Mouse (Mus musculus) embryonic facial prominence, embryonic 12.5 days (tissue): ENCODE measurements around the gene Ifi47. TPM values are rescaled to one million over a fixed set of nuclear protein-coding genes. Genes with fewer than 3 reads are reported as not detected.

Experiments used
- ATAC-seq: fragments of 200-750 bp; cut with Nextera tagmentation; 2 replicates; pipeline ENCODE4 v1.8.0; 2017; ENCODE audit not compliant: insufficient number of reproducible peaks, insufficient read depth, low FRiP score, low TSS enrichment
- H3K27ac ChIP-seq: fragments of 300-500 bp; sonication (generic); 2 replicates; pipeline ENCODE4 v1.5.1; 2016; ENCODE audit warnings: mild to moderate bottlenecking
- H3K27me3 ChIP-seq: fragments of 300-500 bp; sonication (generic); 2 replicates; pipeline ENCODE4 v1.6.1; 2016; ENCODE audit warnings: mild to moderate bottlenecking, moderate library complexity
- H3K36me3 ChIP-seq: fragments of 300-500 bp; sonication (generic); 2 replicates; pipeline ENCODE4 v1.6.1; 2016; ENCODE audit warnings: mild to moderate bottlenecking
- H3K4me1 ChIP-seq: fragments of 300-500 bp; sonication (generic); 2 replicates; pipeline ENCODE4 v1.6.1; 2016
- H3K4me2 ChIP-seq: fragments of 300-500 bp; sonication (generic); replicated peaks from 2 replicates; pipeline ENCODE4 v1.6.1; 2016; ENCODE audit warnings: mild to moderate bottlenecking, moderate library complexity
- H3K4me3 ChIP-seq: fragments of 300-500 bp; sonication (generic); 2 replicates; pipeline ENCODE4 v1.5.1; 2016; ENCODE audit warnings: mild to moderate bottlenecking
- H3K9ac ChIP-seq: fragments of 300-500 bp; sonication (generic); 2 replicates; pipeline ENCODE4 v1.6.1; 2016; ENCODE audit warnings: mild to moderate bottlenecking, moderate library complexity
- H3K9me3 ChIP-seq: fragments of 300-500 bp; sonication (generic); 2 replicates; pipeline ENCODE4 v1.6.1; 2016; ENCODE audit warnings: mild to moderate bottlenecking, moderate library complexity
- WGBS: fragments of 180-500 bp; shearing (Covaris S2); methylation state at CpG from one replicate; pipeline ENCODE4 v1.1.7; 2016; 5-methylcytosine and 5-hydroxymethylcytosine counted together
- polyA plus RNA-seq: library from polyadenylated mRNA; unstranded; fragments of >200 nt; fragmentation: Nextera tagmentation; extraction: Ambion mirVana; gene quantifications from 2 replicates; pipeline ENCODE4 v1.2.1, GENCODE M21; 2016

The Ifi47 gene
- polyA plus RNA-seq, 1 experiment from 2014 or later = 1.2 TPM

DNA sequence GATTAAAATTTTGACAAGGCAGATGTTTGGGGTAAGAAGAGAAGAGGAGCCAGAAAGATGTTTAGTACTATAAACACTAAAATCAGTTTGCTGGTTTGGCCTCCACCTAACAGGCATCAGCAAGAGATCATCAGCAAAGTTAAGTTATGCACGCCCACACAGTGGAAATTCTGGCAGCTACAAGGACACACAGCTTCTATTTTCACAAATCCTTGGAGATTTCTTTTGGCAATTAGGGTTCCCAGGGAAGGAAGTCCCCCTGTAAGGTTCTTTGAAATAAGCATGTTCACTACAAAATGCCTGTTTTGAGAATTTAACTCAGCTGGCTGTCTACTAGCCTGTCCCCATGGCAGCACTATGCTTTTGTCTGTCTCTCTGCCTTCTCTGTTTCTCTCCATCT lies 34.6 kb downstream of the Ifi47 start:
- Histone ChIP-seq H3K4me1 (no peaks in the 10 kb centered on the region), H3K9me3 (no peaks in the 10 kb centered on the region), H3K27me3 (no peaks in the 10 kb centered on the region), H3K9ac (no peak overlapping the region), H3K36me3 (no peaks in the 10 kb centered on the region), H3K27ac (no peak overlapping the region), H3K4me2 (no peak overlapping the region), H3K4me3 (no peak overlapping the region)
- ATAC-seq = no peak
- WGBS = 57% methylated on average over 1 of the region's 1 CpGs

DNA sequence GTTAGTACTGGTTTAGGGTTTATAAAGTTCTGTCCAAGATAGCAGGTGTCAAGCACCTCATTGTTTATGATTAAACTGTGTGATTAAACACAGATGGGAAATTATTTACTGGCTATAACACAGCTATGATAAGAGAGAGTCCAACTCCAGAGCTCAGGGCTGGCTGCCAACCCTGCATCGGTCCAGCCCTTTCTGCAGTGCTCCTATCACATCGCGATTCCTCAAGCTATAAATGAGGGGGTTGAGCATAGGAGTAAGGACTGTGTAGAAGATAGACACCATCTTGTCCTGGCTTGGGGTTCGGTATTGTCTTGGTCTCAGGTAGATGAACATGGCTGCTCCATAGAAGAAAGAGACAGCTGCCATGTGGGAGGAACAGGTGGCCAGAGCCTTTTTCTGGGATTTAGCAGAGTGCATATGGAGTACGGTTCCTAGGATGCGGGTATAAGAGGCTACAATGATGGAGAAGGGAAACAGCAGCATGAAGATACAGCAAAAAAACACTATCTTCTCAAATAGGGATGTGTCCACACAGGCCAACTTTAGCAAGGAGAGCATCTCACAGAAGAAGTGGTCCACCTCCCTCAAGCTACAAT lies 36.3 kb downstream of the Ifi47 start:
- no peak for ATAC-seq
- WGBS = 87% methylated on average over 6 of the region's 6 CpGs
- Histone ChIP-seq H3K36me3 (no peaks in the 10 kb centered on the region), H3K9ac (no peak overlapping the region), H3K27ac (no peak overlapping the region), H3K9me3 (no peaks in the 10 kb centered on the region), H3K4me3 (no peak overlapping the region), H3K4me1 (no peaks in the 10 kb centered on the region), H3K27me3 (no peaks in the 10 kb centered on the region), H3K4me2 (no peak overlapping the region)

DNA sequence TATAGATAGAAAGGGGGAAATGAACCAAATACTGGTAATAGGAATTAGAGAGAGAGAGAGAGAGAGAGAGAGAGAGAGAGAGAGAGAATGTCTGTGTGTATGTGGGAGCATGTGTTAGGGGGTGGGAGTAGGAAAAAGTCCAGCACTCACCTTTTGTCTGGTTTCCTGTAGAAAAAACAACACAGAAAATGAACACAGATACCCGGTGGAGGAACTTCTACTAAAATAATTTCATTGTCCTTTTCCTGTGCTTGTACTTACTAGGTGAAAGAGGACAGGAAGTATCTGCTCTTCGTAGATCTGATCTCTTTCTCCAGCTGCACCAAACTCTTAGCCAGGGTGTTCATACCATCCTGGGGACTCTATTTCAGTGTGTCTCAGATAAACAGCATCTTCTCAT lies 37.8 kb downstream of the Ifi47 start:
- no peak overlapping the region for H3K4me3 ChIP-seq
- no peaks in the 10 kb centered on the region for H3K9me3 ChIP-seq
- 71% methylated on average over 2 of the region's 2 CpGs for WGBS
- H3K27me3 ChIP-seq = no peaks in the 10 kb centered on the region
- no peak overlapping the region for H3K9ac ChIP-seq
- no peak for ATAC-seq
- no peak overlapping the region for H3K4me2 ChIP-seq
- no peaks in the 10 kb centered on the region for H3K4me1 ChIP-seq
- no peaks in the 10 kb centered on the region for H3K36me3 ChIP-seq
- H3K27ac ChIP-seq = no peak overlapping the region

DNA sequence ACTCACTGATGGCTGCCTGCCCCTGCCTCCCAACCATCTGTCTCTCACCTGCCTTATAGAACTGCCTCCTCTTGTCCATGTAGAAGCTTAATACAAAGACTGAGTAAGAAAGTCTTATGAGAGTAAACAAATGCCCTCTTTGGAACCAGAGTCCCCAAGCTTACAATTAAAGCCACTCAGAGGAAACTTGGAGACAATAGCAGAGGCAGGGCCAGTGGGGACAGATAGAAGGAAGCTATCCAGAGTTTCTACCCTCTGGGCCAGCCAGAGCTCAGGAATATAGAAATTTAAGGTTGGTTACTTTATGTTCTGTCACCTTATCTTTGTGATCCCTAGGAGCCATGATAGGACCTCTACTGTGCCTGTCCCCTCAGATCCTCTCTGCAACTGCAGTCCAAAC lies 38.4 kb downstream of the Ifi47 start, which contains the start of gene Olfr1396:
Gene Olfr1396 (minus strand): TSS at position 101 of the 400 bp plus-strand sequence.
- H3K27me3 ChIP-seq = no peaks in the 10 kb centered on the region
- no peaks in the 10 kb centered on the region for H3K4me1 ChIP-seq
- no peak within 1 kb of the TSS for H3K27ac ChIP-seq
- H3K36me3 ChIP-seq = no peaks in the 10 kb centered on the region
- ATAC-seq = no peak
- H3K4me2 ChIP-seq = no peak within 1 kb of the TSS
- no peaks in the 10 kb centered on the region for H3K9me3 ChIP-seq
- H3K4me3 ChIP-seq = no peak within 1 kb of the TSS
- H3K9ac ChIP-seq = no peak within 1 kb of the TSS

DNA sequence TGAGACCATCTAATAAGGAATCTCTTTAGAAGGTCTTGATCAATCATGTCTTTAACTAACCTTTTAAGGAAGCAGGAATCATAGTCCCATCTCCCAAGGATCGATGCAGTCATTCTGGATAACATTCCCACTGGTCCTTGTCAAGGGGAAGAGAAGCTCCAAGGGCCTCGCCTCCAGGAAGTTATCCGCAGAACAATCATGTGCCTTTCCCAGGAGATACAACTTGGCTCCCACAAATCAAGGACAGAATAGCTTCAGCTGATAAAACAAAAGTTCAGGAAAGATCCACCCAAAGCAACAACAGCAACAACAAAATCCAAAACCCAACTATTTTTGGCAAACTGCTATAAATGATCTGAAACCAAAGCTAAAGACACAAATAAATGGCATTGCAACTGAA lies 43.2 kb downstream of the Ifi47 start:
- 74% methylated on average over 3 of the region's 3 CpGs for WGBS
- no peak for ATAC-seq

DNA sequence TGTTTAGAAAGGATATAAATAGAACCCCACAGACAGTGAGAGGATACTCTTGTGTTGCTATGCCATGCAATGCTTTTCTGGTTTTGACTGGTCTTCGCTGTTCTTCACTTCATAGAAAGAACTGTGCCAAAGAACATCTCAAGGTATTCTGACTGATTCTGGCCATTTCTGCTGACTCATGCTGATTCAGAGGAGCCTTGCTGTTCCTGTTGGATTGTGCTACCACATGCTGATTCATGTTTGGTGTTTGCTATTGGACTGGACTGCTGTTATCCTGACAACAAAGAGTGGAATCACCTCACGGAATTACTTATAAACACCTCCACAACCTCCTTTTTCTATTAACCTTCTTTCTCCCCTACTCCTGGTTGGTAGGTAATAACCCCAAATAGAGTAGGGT lies 47.8 kb downstream of the Ifi47 start:
- no peaks in the 10 kb centered on the region for H3K36me3 ChIP-seq
- H3K4me3 ChIP-seq = no peak overlapping the region
- H3K9ac ChIP-seq = no peak overlapping the region
- H3K9me3 ChIP-seq = no peaks in the 10 kb centered on the region
- H3K27ac ChIP-seq = no peak overlapping the region
- no peaks in the 10 kb centered on the region for H3K27me3 ChIP-seq
- ATAC-seq = no peak
- H3K4me1 ChIP-seq = no peaks in the 10 kb centered on the region
- no peak overlapping the region for H3K4me2 ChIP-seq
- WGBS = 84% methylated on average over 2 of the region's 2 CpGs

More for the DNA sequence above, 43.2 kb downstream of the Ifi47 start:
- Histone ChIP-seq H3K27ac (no peak overlapping the region), H3K36me3 (no peaks in the 10 kb centered on the region), H3K9me3 (no peaks in the 10 kb centered on the region), H3K4me1 (no peaks in the 10 kb centered on the region), H3K9ac (no peak overlapping the region), H3K27me3 (no peaks in the 10 kb centered on the region), H3K4me3 (no peak overlapping the region), H3K4me2 (no peak overlapping the region)

DNA sequence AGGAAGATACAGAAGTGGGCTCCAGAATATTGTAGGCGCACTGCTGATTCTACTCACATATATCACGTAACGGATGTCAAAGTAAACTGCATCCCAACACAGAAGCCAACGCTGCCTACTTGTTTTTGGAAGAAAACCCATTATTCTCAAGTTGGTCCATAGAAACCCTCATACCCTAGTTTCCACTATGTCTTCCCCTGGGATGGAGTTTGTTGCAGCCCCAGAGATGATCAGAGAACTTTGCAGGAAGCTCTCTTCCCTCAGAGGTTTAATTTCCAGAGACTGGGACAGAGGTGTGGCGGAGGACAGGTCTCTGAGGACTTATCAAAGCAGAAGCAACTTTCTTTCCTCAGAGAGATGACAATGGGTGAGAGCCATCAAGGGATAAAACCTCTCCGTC lies 65.6 kb downstream of the Ifi47 start, which contains the start of gene Olfr1395:
Gene Olfr1395 (plus strand): TSS at position 301 of the 400 bp plus-strand sequence.
- no peaks in the 10 kb centered on the region for H3K36me3 ChIP-seq
- 90% methylated on average over 6 of the region's 6 CpGs for WGBS
- ATAC-seq = no peak
- H3K4me2 ChIP-seq = no peak within 1 kb of the TSS
- no peaks in the 10 kb centered on the region for H3K4me1 ChIP-seq
- no peak within 1 kb of the TSS for H3K4me3 ChIP-seq
- H3K27me3 ChIP-seq = no peaks in the 10 kb centered on the region
- no peak within 1 kb of the TSS for H3K9ac ChIP-seq
- H3K9me3 ChIP-seq = no peaks in the 10 kb centered on the region
- no peak within 1 kb of the TSS for H3K27ac ChIP-seq

Other genes starting within 250 kb of the Ifi47 start
- 6.9 and 7.0 TPM in 2 replicates for gene Gm12184, start 249.9 kb upstream of the Ifi47 start, polyA plus RNA-seq
- 3.4 and 3.5 TPM in 2 replicates for gene Irgm1, start 204.9 kb upstream of the Ifi47 start, polyA plus RNA-seq
- gene Gm5431, start 174.4 kb upstream of the Ifi47 start, polyA plus RNA-seq = 0.06 TPM in 1 of 2 replicates, not detected in the other
- gene Psme2b, start 130.4 kb upstream of the Ifi47 start, polyA plus RNA-seq = 2.0 and 2.2 TPM in 2 replicates
- gene Olfr56, start 97.7 kb upstream of the Ifi47 start, polyA plus RNA-seq = not detected in 2 replicates
- gene 9930111J21Rik1, start 97.2 kb upstream of the Ifi47 start, polyA plus RNA-seq = 0.43 and 0.49 TPM in 2 replicates
- gene Gm12185, start 84.4 kb upstream of the Ifi47 start, polyA plus RNA-seq = not detected in 2 replicates
- 0.18 TPM in 1 of 2 replicates, not detected in the other for gene Tgtp1, start 82.4 kb upstream of the Ifi47 start, polyA plus RNA-seq
- 0.10 and 0.19 TPM in 2 replicates for gene 9930111J21Rik2, start 25.3 kb upstream of the Ifi47 start, polyA plus RNA-seq
- gene Tgtp2, start 12.4 kb upstream of the Ifi47 start, polyA plus RNA-seq = 0.15 TPM in 1 of 2 replicates, not detected in the other
- gene Olfr1396, start 38.3 kb downstream of the Ifi47 start, polyA plus RNA-seq = not detected in 2 replicates
- gene Olfr1395, start 65.7 kb downstream of the Ifi47 start, polyA plus RNA-seq = not detected in 2 replicates
- gene Olfr1394, start 77.8 kb downstream of the Ifi47 start, polyA plus RNA-seq = not detected in 2 replicates
- gene Btnl9, start 110.6 kb downstream of the Ifi47 start, polyA plus RNA-seq = 0.35 and 0.99 TPM in 2 replicates
- 49.4 and 53.9 TPM in 2 replicates for gene Zfp62, start 126.7 kb downstream of the Ifi47 start, polyA plus RNA-seq
- 46.6 and 49.9 TPM in 2 replicates for gene Mgat1, start 167.6 kb downstream of the Ifi47 start, polyA plus RNA-seq
- gene Olfr1393, start 201.7 kb downstream of the Ifi47 start, polyA plus RNA-seq = 0.08 TPM in 1 of 2 replicates, not detected in the other
- not detected in 2 replicates for gene Olfr1392, start 208.7 kb downstream of the Ifi47 start, polyA plus RNA-seq
- gene Olfr10, start 228.2 kb downstream of the Ifi47 start, polyA plus RNA-seq = not detected in 2 replicates
- not detected in 2 replicates for gene Olfr1391, start 246.2 kb downstream of the Ifi47 start, polyA plus RNA-seq